Mouse (Mus musculus) fat pad, adult 2 months (tissue): ENCODE data around the gene Sacm1l.

Source experiments
- DNase-seq: peaks from one replicate; pipeline ENCODE4 v3.0.0-alpha.2; 2011; ENCODE audit warnings: low read depth, low spot score; ENCODE audit errors: extremely low read depth

Sacm1l gene

DNA sequence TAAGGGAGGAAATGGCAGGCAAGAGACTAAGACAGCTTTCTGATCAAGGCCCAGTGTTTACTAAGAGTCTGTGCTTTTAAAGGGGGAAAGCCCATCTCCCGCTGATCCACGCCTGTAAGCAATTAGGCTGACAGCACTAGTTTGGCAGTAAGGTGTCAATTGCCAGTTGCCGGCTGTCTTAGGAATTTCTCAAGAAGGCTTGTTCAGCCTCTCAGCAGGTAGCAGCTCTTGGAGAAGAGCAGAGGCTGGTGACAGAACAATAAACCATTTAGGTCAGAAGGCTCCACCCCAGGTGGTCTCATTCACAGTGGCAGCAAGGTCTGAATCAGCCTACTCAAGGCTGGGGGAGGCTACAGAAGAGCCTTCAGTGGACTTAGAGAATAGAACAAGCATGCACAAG lies 25.0 kb downstream of the Sacm1l start:
- DNase-seq, result no peak

- DNase-seq, result no peak
Measured at GRCm38 (mm10) chr9:123577360-123578192, 48.0 kb downstream of the Sacm1l start.

DNA sequence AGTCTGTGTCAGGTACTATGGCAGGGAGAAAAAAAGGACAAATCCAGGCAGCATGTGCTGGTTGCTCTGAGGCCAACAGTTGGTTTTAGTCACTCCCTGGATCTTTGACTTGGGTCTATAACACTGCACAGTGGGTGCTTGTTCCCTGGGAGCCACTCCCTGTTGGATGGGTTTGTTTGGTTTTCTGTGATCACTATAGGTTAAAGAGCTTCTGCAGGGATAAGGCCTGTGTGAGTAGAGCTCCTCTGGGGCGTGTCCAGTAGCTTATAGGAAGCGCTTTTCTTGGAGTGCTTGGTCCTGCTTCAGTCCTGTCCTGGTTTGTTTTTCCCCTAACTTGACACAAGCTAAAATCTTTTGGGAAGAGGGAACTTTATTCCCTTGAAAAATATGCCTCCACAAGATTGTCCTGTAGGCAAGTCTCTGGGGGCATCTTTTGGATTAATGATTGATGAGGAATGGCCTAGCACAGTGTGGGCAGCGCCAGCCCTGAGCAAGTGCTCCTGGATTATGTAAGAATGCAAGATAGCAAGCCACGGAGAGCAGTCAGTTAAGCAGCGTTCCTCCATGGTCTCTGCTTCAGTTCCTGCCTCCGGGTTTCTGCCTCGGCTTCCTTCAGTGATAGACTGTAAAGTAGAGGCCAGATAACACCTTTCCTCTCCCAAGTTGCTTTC lies 59.8 kb downstream of the Sacm1l start:
- no peak for DNase-seq

- no peak for DNase-seq
Measured at GRCm38 (mm10) chr9:123595194-123595593, 65.6 kb downstream of the Sacm1l start.

DNA sequence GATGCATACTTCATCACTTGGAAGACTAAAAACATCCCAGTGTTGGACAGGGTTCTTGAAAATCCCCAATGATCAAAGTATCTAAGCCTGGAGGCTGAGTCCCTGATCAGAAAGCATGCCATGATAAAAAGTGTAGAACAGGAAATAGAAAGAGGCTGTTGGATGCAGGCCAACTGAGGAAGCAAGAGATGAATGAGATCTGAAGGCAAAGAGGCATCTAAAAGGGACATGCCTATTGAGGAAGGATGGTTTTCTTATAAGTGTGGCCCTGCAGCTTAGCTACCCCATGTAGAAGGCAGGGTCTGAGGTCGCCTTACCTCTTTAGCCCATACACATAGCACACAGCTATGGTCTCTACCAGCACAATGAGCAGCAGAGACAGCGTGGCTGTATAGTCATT lies 67.4 kb downstream of the Sacm1l start:
- no peak for DNase-seq

DNA sequence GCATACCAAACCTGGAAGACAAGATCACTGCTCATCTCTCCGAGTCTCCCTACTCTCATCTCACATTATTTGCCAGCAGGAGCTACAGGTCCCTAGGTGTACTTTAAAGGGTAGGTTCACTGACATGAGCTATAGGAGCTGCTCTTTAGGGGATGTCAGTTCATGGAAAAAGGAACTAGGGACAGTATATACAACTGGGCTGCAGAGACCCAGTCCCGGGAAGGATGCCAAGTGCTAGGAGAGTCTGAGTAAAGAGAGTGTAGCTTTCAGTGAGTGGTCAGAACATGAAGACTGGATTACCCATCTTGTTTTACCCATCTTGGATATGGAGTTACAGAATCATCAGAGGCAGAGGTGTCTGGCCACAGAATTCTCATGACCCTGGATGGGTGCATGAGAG lies 67.8 kb downstream of the Sacm1l start:
- no peak for DNase-seq

DNA sequence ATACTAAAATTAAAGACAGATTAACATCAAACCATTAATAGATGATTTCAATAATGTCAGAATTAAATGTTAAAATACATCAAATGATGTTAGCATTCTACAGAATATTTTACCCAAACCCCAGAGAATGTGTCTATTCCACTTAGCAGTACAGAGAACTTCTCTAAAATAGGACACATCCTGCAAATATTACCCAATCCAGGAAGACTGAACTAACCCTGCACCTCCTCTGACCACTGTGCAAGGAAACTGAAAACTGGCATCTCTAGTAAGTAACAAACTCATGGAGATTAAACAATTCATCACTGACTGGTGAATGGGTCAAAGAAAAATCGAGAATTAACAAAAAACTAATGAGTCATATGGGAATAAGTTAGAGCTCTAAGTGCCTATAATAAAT lies 72.0 kb downstream of the Sacm1l start:
- no peak for DNase-seq

- DNase-seq, result no peak
Measured at GRCm38 (mm10) chr9:123620311-123621098, 90.9 kb downstream of the Sacm1l start.

DNA sequence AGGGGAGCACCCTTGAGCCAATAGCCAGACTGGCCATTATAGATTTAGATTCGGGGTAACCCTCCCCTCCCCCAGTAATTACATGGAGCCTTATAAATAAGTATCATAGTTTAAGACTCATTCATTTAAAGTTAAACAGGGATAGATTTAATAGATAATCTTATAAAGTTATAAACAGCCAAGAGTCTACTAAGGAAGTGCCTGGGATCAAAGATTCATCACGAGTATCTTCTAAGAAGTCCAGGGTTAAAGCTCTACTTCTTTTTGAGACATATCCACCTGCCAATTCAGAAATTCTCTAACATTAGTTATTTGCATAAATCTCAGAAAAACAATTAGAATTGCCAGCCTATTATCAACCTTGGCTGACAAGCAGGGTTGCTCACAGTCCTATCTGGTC lies 95.2 kb downstream of the Sacm1l start:
- DNase-seq, result no peak

DNA sequence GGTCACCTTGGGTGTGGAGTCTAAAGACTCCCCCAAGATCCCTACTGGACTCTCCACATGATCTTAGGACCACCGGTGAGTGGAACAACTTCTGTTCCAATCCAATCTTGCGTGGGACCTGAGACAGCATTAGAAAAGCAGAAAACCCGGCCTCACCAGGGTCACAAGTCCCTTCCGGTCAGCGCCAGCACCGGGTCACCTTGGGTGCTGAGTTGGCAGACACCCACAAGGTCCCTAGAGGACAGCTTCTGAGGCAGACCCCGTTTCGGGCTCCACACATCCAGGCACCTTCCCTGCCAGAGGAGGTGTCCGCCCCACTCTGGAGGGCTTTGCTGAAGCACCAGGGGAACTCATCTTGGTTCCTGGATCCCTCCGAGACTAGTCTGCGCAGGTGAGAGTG lies 96.3 kb downstream of the Sacm1l start:
- no peak for DNase-seq

DNA sequence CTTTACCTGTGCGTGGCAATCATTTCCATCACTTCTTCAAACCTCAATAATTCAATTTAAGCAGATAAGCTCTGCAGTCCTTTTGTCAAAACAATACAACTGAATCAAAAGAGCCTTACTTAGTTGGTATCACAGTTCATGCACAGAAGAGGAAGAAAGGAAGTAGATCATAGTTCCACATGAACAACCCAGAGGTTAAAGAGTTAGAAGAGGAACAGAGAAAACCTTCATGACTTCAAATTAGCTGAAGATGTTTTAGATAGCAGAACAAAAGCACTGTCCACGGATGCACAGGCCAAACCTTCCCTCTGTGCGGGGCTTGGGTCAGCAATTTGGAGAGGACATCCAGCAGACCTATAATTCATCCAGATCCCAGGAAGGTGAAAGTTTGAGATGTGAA lies 102.1 kb downstream of the Sacm1l start:
- no peak for DNase-seq

- DNase-seq, result no peak
Measured at GRCm38 (mm10) chr9:123632281-123632680, 102.7 kb downstream of the Sacm1l start, which contains the start of gene Slc6a20b. Gene Slc6a20b, minus strand, starts transcription at chr9:123632565.

DNA sequence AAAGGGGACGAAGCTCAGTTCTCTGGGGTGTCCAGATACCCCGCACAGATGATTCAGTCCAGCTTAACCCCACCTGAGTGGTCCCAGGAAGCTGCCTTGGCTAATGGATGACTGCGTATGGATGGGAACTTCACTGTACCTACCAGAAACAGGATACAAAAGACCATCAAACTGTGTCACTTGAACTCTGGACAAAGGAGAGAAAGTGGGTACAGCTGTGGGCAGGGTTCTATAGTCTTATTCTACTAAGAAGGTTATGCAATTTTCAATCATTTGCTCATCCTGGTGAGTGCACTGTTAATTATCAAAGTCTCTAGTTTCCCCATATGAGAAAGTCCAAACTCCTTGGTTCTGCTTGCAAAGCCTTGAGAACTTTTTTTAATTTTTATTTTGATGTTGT lies 103.4 kb downstream of the Sacm1l start:
- no peak for DNase-seq

DNA sequence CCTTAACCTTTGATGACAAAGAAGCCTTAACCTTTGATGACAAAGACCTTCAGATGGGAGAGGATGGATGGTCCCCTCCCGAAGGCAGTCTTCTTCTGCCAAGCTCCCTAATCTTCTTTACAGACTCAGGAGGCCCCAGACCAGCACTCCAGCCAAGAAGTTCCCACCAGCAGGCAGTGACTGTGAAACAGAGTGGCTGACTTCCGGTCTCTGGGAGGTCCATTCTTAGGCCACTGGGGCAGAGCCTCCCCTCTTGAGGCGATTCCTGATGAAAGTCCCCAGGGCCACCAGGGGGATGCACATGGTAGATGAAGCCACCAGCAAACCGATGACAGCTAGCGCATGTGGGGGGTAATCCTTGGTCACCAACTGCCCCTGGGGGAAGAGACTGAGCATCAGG lies 107.2 kb downstream of the Sacm1l start:
- DNase-seq, result no peak

- DNase-seq, result no peak
Measured at GRCm38 (mm10) chr9:123638231-123638630, 108.7 kb downstream of the Sacm1l start.

DNA sequence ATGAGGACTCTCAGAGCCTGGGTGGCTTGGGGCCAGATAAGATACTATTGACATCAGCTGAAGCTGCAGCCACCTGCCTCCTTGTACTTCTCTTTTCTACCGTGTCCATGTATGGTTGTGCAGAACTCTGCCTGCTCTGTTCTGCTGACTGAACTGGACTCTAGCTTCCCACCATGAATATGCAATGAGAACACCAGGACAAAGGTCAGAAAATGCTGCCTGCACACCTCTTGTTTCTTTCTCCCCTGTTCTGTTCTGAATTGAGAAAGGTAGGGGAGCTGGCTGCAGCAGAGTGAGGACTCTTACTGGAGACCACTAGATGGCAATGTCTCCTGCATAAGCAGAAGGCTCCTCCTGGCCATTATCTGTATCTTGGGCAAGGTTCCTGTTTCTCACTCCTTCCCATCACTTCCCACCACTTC lies 109.1 kb downstream of the Sacm1l start:
- DNase-seq, result no peak

- DNase-seq, result no peak
Measured at GRCm38 (mm10) chr9:123640106-123640505, 110.5 kb downstream of the Sacm1l start.
